Comparison of ENCODE assay signal across 27 mouse cellular contexts in genomic region chr12:37814122-37814521, GRCm38 (mm10). TPM values are rescaled to one million over a fixed set of nuclear protein-coding genes. Genes with fewer than 3 reads are reported as not detected.
DNase-seq lines count a peak whose midpoint lies in the region; ATAC-seq and TF ChIP-seq lines count a peak whose summit lies in the region.
"Had no signal": no experiment of that assay in that cellular context is flagged by ENCODE, and none has a peak within 500 bp of the region (broad histone marks: within the 10 kb centered on the region; RNA-seq: fewer than 3 reads in every experiment).

No protein-coding gene starts in this region.

- TF ChIP-seq POLR2A in brain, embryonic 14.5 days (IDR thresholded peaks at IDR 0.05; ENCODE audit: borderline replicate concordance, extremely low read depth, insufficient read depth, insufficient read length, poor library complexity, severe bottlenecking) = no peak

- peak; percentile 7 to 22 for DNase-seq in frontal cortex, adult 2 months (ENCODE audit: extremely low spot score in 1 of 2, low spot score in 1 of 2)
- DNase-seq in left cerebral cortex, postnatal 25 days (ENCODE audit: low spot score in 2 of 2) = peak; percentile 10 to 16
- no peak for DNase-seq in left cerebral cortex, adult 8-10 months (ENCODE audit: low spot score in 2 of 2)
- peak; percentile 90 for DNase-seq in brain, embryonic 14.5 days (ENCODE audit: low read depth)
- peak; percentile 6 to 14 for DNase-seq in layer of hippocampus, postnatal 36 days
- DNase-seq in urinary bladder, adult 2 months (ENCODE audit: low spot score) = no peak
- DNase-seq: adrenal gland, adult 2 months; adrenal gland, postnatal 36 days; cerebellum, adult 9-10 months; cerebellum, postnatal 36 days; gastrocnemius, postnatal 10 days; heart, postnatal 10 days; kidney, adult 9 months; kidney, postnatal 10 days; liver; lung, adult 2 months; lung, postnatal 10 days; right cerebral cortex, postnatal 25 days; spleen, adult 18-20 months; thymus, postnatal 4 days had no signal

- no peak for TF ChIP-seq CTCF in brain, embryonic 14.5 days (IDR thresholded peaks at IDR 0.05; ENCODE audit: borderline replicate concordance, extremely low read depth, insufficient read depth, insufficient read length)

- intact Hi-C loops in left cerebral cortex, postnatal 25 days (cut with DNase I) = no loop called here

- ATAC-seq in frontal cortex, adult (ENCODE audit: low TSS enrichment) = no peak
- ATAC-seq: activated CD4-positive, CD25-positive, alpha-beta regulatory T cell, adult 4 months; intestine, postnatal 0 days; midbrain, embryonic 13.5 days had no signal

RNA-seq across cellular contexts. Expression of gene Dgkb, which starts 3.4 kb away (rescaled TPM):
- polyA plus RNA-seq in frontal cortex, adult 2 months (2012; rRNA removed) = 65.6 and 66.4 TPM in 2 replicates
- total RNA-seq in left cerebral cortex, postnatal 25 days (2021) = 100 to 1,000 TPM; 122 to 155 TPM
- total RNA-seq in left cerebral cortex, adult 8-10 months (2022) = 100 to 1,000 TPM; 141 to 188 (median 162) TPM
- 2.2 and 3.6 TPM in 2 replicates for polyA plus RNA-seq in brain, embryonic 14.5 days (2012; rRNA removed)
- 100 to 1,000 TPM; 161 to 173 TPM for total RNA-seq in layer of hippocampus, postnatal 36 days (2021)
- polyA plus RNA-seq in urinary bladder, adult 2 months (2012; rRNA removed) = 1.1 and 1.4 TPM in 2 replicates
- total RNA-seq: hematopoietic stem cell, adult 5-6 weeks; megakaryocyte-erythroid progenitor cell, adult 5-6 weeks had no signal
- polyA plus RNA-seq: macrophage had no signal

Comparison
In these comparisons a context has a peak if more than half of its experiments do, and no peak if none do; other contexts are left out.
1. DNase-seq: peak in frontal cortex, adult 2 months (2 of 2), left cerebral cortex, postnatal 25 days (2 of 2), brain, embryonic 14.5 days (single experiment) and layer of hippocampus, postnatal 36 days (2 of 2); none in left cerebral cortex, adult 8-10 months (0 of 2) and urinary bladder, adult 2 months (single experiment).